Mouse (Mus musculus) liver, embryonic 14.5 days (tissue): Measurements from ENCODE around the gene Ripk3.

ENCODE experiments used
- CTCF ChIP-seq: IDR thresholded peaks from 2 replicates; pipeline ENCODE4 v1.5.1; 2016; ENCODE audit warnings: antibody characterized with exemption, low read depth, control low read depth
- EP300 ChIP-seq: IDR thresholded peaks from 2 replicates; pipeline ENCODE4 v1.6.1; 2016; ENCODE audit warnings: antibody characterized with exemption, low read depth

DNA sequence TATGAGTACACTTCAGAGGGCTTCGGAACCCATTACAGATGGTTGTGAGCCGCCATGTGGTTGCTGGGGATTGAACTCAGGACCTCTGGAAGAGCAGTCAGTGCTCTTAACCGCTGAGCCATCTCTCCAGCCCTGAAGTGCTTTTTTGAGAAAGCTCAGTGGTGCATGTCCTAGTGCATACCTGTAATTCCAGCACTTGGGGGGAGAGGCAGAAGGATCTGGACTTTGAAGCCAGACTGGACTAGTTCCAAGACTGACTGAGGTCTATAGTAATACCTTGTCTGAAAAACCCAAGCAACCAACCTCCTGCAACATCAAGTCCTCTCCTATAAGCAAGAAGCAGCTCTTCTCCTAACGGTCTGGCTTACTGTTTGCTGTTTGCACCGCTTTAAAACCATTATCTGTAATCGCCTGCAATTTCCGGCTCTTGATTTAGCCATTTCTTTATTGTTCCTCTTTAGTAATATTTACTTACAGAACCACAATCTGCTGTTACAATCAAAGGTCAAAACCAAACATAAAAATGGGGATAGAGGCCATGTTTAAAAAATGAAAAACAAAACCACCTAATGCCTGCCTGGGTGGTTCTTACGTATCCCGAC is 51.5 kb downstream of the Ripk3 start:
- no peak for TF ChIP-seq CTCF
- no peak for TF ChIP-seq EP300
